Mouse (Mus musculus) liver, embryonic 14.5 days (tissue): ENCODE measurements around the gene Hoxb6. TPM values are rescaled to one million over a fixed set of nuclear protein-coding genes. Genes with fewer than 3 reads are reported as not detected.

Experiments used
- ATAC-seq: fragments of 200-750 bp; cut with Nextera tagmentation; 2 replicates; pipeline ENCODE4 v1.8.0; 2017; ENCODE audit warnings: moderate number of reproducible peaks, mild to moderate bottlenecking, moderate library complexity; ENCODE audit not compliant: insufficient read depth
- DNase-seq, 3 experiments: peaks; one replicate each; pipeline ENCODE4 v3.0.0-alpha.2; 2012 to 2013; ENCODE audit warnings: low read depth in 3 of 3, low spot score in 3 of 3
- H3K27ac ChIP-seq: fragments of 300-500 bp; sonication (generic); 2 replicates; pipeline ENCODE4 v1.5.1; 2014; ENCODE audit warnings: moderate library complexity, mild to moderate bottlenecking, control low read depth, inconsistent platforms
- H3K27me3 ChIP-seq: fragments of 300-500 bp; sonication (generic); 2 replicates; pipeline ENCODE4 v1.6.1; 2014; ENCODE audit warnings: mild to moderate bottlenecking, low read length, moderate library complexity; ENCODE audit not compliant: control insufficient read depth, insufficient read depth
- H3K36me3 ChIP-seq: fragments of 300-500 bp; sonication (generic); replicated peaks from 2 replicates; pipeline ENCODE4 v1.6.1; 2014; ENCODE audit warnings: low read depth; ENCODE audit not compliant: control insufficient read depth, insufficient read depth
- H3K4me1 ChIP-seq, 2 experiments: fragments of 200-500 bp in 1 of 2; fragments of 300-500 bp in 1 of 2; sonication (generic) in 1 of 2; replicated peaks; 2 replicates each; pipeline ENCODE4 v1.6.1; 2012 to 2014; ENCODE audit warnings: antibody characterized with exemption in 1 of 2, inconsistent platforms in 1 of 2, low read length in 1 of 2; ENCODE audit not compliant: control insufficient read depth in 2 of 2, insufficient read depth in 2 of 2
- H3K4me2 ChIP-seq: fragments of 300-500 bp; sonication (generic); 2 replicates; pipeline ENCODE4 v1.6.1; 2014; ENCODE audit warnings: low read depth, mild to moderate bottlenecking, control low read depth, moderate library complexity
- H3K4me3 ChIP-seq, 2 experiments: fragments of 200-500 bp in 1 of 2; fragments of 300-500 bp in 1 of 2; sonication (generic) in 1 of 2; 2 replicates each; pipeline ENCODE4 v1.5.1; 2012 to 2014; ENCODE audit warnings: low read depth in 2 of 2, low read length in 2 of 2, mild to moderate bottlenecking in 2 of 2, control low read depth in 1 of 2, inconsistent platforms in 1 of 2, moderate library complexity in 1 of 2; ENCODE audit not compliant: insufficient read depth in 1 of 2
- H3K9ac ChIP-seq: fragments of 300-500 bp; sonication (generic); replicated peaks from 2 replicates; pipeline ENCODE4 v1.6.1; 2014; ENCODE audit warnings: mild to moderate bottlenecking, control low read depth, moderate library complexity
- H3K9me3 ChIP-seq: fragments of 300-500 bp; sonication (generic); 2 replicates; pipeline ENCODE4 v1.6.1; 2016; ENCODE audit warnings: low read length, mixed read lengths; ENCODE audit not compliant: control insufficient read depth
- CTCF ChIP-seq: IDR thresholded peaks from 2 replicates; pipeline ENCODE4 v1.5.1; 2016; ENCODE audit warnings: antibody characterized with exemption, low read depth, control low read depth
- EP300 ChIP-seq: IDR thresholded peaks from 2 replicates; pipeline ENCODE4 v1.6.1; 2016; ENCODE audit warnings: antibody characterized with exemption, low read depth
- WGBS: fragments of 180-500 bp; shearing (Covaris S2); extraction: QIAGEN DNeasy Blood & Tissue Kit; methylation state at CpG from one replicate; pipeline ENCODE4 v1.1.7; 2014; ENCODE audit not compliant: insufficient replicate concordance; 5-methylcytosine and 5-hydroxymethylcytosine counted together
- polyA plus RNA-seq, 2 experiments: library from polyadenylated mRNA; depleted of rRNA in 1 of 2; stranded (reverse) in 1 of 2; unstranded in 1 of 2; fragments of >200 nt; fragmentation: Nextera tagmentation in 1 of 2; extraction: Ambion mirVana in 1 of 2; gene quantifications; 2 replicates each; pipeline versions ENCODE4 v1.2.1 to v1.2.3; 2012 to 2014

Gene Hoxb6
- polyA plus RNA-seq, 2 experiments: 0.02 TPM; not detected in 1

GRCm38 (mm10) chr11:96303151-96304099, 11.1 kb downstream of the Hoxb6 start, which contains the start of gene Hoxb5:
TSS of gene Hoxb5 (plus strand) at chr11:96303336.
- H3K4me1 ChIP-seq: no peaks in the 10 kb centered on the region
- H3K4me3 ChIP-seq: peak within 1 kb of the TSS; percentile 0 to 16; a peak in 3 of 4 replicates
- ATAC-seq: no peak
- TF ChIP-seq CTCF (peak; percentile 79), EP300 (no peak)
- H3K27me3 ChIP-seq: peaks cover 97% of the 10 kb centered on the region
- no peak within 1 kb of the TSS for H3K9ac ChIP-seq
- WGBS: under 1% methylated on average over 69 of the region's 69 CpGs
- DNase-seq: no peak
- no peaks in the 10 kb centered on the region for H3K9me3 ChIP-seq
- H3K4me2 ChIP-seq: peak within 1 kb of the TSS; percentile 29
- no peaks in the 10 kb centered on the region for H3K36me3 ChIP-seq
- H3K27ac ChIP-seq: no peak within 1 kb of the TSS

- no peak overlapping the region for H3K27ac ChIP-seq
- no peak for ATAC-seq
- H3K4me2 ChIP-seq: no peak overlapping the region; the same call in 1 of the 2 replicates
Measured at GRCm38 (mm10) chr11:96304381-96305195, 12.3 kb downstream of the Hoxb6 start.

GRCm38 (mm10) chr11:96305505-96306182, 13.4 kb downstream of the Hoxb6 start:
- Histone ChIP-seq H3K36me3 (no peaks in the 10 kb centered on the region), H3K4me2 (no peak overlapping the region), H3K9ac (no peak overlapping the region), H3K4me3 (no peak overlapping the region), H3K27me3 (peaks cover 95% of the 10 kb centered on the region), H3K27ac (no peak overlapping the region), H3K9me3 (no peaks in the 10 kb centered on the region), H3K4me1 (no peaks in the 10 kb centered on the region)
- DNase-seq: no peak
- ATAC-seq: no peak
- WGBS: 49% methylated on average over 6 of the region's 6 CpGs
- TF ChIP-seq EP300: no peak

More at GRCm38 (mm10) chr11:96304381-96305195, 12.3 kb downstream of the Hoxb6 start:
- Histone ChIP-seq H3K4me1 (no peaks in the 10 kb centered on the region), H3K9ac (no peak overlapping the region), H3K36me3 (no peaks in the 10 kb centered on the region), H3K4me3 (no peak overlapping the region), H3K9me3 (no peaks in the 10 kb centered on the region), H3K27me3 (peaks cover 95% of the 10 kb centered on the region)
- no peak for DNase-seq
- WGBS: 7% methylated on average over 38 of the region's 38 CpGs
- TF ChIP-seq CTCF: no peak

- H3K4me1 ChIP-seq: no peaks in the 10 kb centered on the region
- H3K36me3 ChIP-seq: no peaks in the 10 kb centered on the region
- H3K27me3 ChIP-seq: peaks cover 95% of the 10 kb centered on the region
- 31% methylated on average over 7 of the region's 7 CpGs for WGBS
- no peak overlapping the region for H3K4me3 ChIP-seq
- no peak for ATAC-seq
- no peak overlapping the region for H3K4me2 ChIP-seq
- TF ChIP-seq CTCF (no peak), EP300 (no peak)
- DNase-seq: no peak
- no peaks in the 10 kb centered on the region for H3K9me3 ChIP-seq
- H3K27ac ChIP-seq: no peak overlapping the region
- H3K9ac ChIP-seq: no peak overlapping the region
Measured at GRCm38 (mm10) chr11:96306183-96306907, 14.1 kb downstream of the Hoxb6 start.
